Mouse (Mus musculus) brain, embryonic 14.5 days (tissue): Measurements from ENCODE around the gene Neurod4. TPM values are rescaled to one million over a fixed set of nuclear protein-coding genes. Genes with fewer than 3 reads are reported as not detected.

Source experiments
- DNase-seq: peaks from one replicate; pipeline ENCODE4 v3.0.0-alpha.2; 2011; ENCODE audit warnings: low read depth
- CTCF ChIP-seq: fragments of 200-500 bp; IDR thresholded peaks from 2 replicates; pipeline ENCODE4 v1.5.1; 2012; ENCODE audit warnings: inconsistent platforms, mild to moderate bottlenecking, moderate library complexity, borderline replicate concordance; ENCODE audit not compliant: insufficient read depth, insufficient read length; ENCODE audit errors: extremely low read depth
- POLR2A ChIP-seq: fragments of 200-500 bp; IDR thresholded peaks from 2 replicates; pipeline ENCODE4 v1.6.1; 2012; ENCODE audit warnings: mild to moderate bottlenecking, inconsistent platforms, borderline replicate concordance; ENCODE audit not compliant: poor library complexity, insufficient read depth, insufficient read length, severe bottlenecking; ENCODE audit errors: extremely low read depth
- polyA plus RNA-seq: library from polyadenylated mRNA; depleted of rRNA; stranded (reverse); fragments of >200 nt; gene quantifications from 2 replicates; pipeline ENCODE4 v1.2.3, GENCODE M21; 2012; rRNA removed

Gene Neurod4
- polyA plus RNA-seq, 1 experiment: 2.0 TPM

GRCm38 (mm10) chr10:130232117-130232516, 47.9 kb downstream of the Neurod4 start:
- DNase-seq: peak; percentile 8
- TF ChIP-seq CTCF (no peak), POLR2A (no peak)

- peak; percentile 17 for DNase-seq
- TF ChIP-seq POLR2A (no peak), CTCF (peak; percentile 14; the same call in 1 of the 2 replicates)
These were observed 50.5 kb downstream of the Neurod4 start for GRCm38 (mm10) chr10:130229584-130229983.

DNA sequence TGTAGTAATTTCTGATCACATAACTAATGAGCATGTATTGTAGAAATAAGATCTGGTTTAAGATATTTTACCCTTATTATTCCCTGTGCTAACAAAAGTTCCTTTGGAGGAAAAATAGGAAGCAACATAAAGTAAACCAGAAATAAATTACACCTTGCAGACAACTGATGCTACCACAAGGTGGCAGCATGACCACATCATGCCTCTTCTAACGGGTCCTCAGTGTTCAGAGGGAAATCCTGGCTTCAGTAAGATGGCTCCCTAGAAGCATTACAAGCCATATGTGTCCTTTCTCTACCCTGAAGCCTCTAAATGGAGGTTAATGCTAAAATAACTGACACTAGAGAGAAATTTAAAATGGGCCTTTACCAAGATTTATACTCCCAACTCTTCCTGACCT, 51.8 kb downstream of the Neurod4 start:
- peak; percentile 91 for DNase-seq
- TF ChIP-seq CTCF: peak; percentile 83
- TF ChIP-seq POLR2A: no peak

GRCm38 (mm10) chr10:130225034-130225433, 55.0 kb downstream of the Neurod4 start:
- TF ChIP-seq POLR2A: no peak
- TF ChIP-seq CTCF: no peak
- DNase-seq: no peak

Other genes with a start within 250 kb of the Neurod4 start
- gene Olfr821, start 249.9 kb downstream of the Neurod4 start, polyA plus RNA-seq: not detected in 2 replicates
- not detected in 2 replicates for gene Olfr822, start 209.0 kb downstream of the Neurod4 start, polyA plus RNA-seq
- not detected in 2 replicates for gene Olfr823, start 164.9 kb downstream of the Neurod4 start, polyA plus RNA-seq
- not detected in 2 replicates for gene Olfr824, start 150.2 kb downstream of the Neurod4 start, polyA plus RNA-seq
- gene Olfr825, start 113.5 kb downstream of the Neurod4 start, polyA plus RNA-seq: not detected in 2 replicates
- gene Olfr826, start 96.1 kb downstream of the Neurod4 start, polyA plus RNA-seq: not detected in 2 replicates
- not detected in 2 replicates for gene Olfr827, start 65.8 kb downstream of the Neurod4 start, polyA plus RNA-seq
- 0.16 TPM in 1 of 2 replicates, not detected in the other for gene Tespa1, start 42.6 kb upstream of the Neurod4 start, polyA plus RNA-seq
- 0.03 TPM in 2 replicates for gene Vmn2r84, start 114.1 kb upstream of the Neurod4 start, polyA plus RNA-seq
- gene Vmn2r85, start 149.5 kb upstream of the Neurod4 start, polyA plus RNA-seq: 0.04 TPM in 2 replicates
- 0.04 and 0.08 TPM in 2 replicates for gene Vmn2r86, start 175.8 kb upstream of the Neurod4 start, polyA plus RNA-seq
- gene Vmn2r87, start 217.2 kb upstream of the Neurod4 start, polyA plus RNA-seq: 0.35 and 0.38 TPM in 2 replicates